Mouse (Mus musculus) retina, adult 2 months (tissue): ENCODE measurements around the gene Zic5.

ENCODE experiments used
- DNase-seq: peaks from one replicate; pipeline ENCODE4 v3.0.0-alpha.2; 2012; ENCODE audit warnings: low read depth, low spot score

Gene Zic5

DNA sequence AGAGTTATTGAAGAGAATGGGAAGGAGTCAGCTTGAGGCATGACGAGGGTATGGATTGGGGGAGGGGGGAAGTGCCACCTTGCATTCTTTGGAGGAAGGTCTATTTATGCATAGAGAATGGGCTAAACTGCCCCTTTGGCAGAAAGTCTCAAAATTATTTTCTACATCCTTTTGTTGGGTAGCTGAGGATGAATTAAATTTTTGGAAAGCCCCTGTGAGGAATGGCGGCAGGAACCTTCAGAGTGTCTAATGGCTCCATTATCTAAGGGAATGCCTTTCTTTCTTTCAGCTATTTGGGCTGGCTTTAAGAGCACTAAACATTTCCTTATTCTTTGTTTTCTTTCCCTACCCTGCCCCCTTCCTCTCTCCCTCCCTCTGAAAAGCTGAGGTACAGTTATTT is 14.9 kb upstream of the Zic5 start:
- DNase-seq: no peak

DNA sequence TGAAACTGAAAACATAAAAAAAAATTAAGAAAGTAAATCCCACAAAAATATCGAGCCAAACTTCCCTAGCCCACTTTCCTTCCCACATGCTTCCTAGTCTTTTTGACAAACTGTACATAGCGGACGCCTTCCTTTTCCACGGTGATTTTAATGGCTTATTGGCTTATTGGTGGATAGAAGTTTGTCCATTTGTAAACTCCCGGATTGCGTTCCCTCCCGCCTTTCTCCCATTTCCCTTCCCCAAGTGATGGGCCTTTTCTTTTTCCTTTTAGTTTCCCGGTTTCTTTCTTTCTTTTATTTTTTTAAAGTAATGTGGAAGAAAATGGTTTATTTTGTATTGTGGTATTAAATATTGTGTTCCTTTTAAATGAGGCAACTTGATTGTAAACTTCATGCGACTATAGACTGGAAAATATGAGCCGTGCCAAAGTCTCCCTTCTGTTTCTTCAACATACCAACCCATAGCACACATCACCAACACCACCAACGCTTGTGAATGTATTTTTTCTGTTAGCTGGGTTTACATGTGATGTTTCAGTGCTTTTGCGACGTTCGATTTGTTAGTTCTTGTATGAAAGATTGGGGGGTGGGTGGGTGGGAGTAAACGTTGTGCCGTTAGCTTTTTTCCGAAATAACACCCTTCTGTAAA is 14.1 kb upstream of the Zic5 start:
- no peak for DNase-seq

DNA sequence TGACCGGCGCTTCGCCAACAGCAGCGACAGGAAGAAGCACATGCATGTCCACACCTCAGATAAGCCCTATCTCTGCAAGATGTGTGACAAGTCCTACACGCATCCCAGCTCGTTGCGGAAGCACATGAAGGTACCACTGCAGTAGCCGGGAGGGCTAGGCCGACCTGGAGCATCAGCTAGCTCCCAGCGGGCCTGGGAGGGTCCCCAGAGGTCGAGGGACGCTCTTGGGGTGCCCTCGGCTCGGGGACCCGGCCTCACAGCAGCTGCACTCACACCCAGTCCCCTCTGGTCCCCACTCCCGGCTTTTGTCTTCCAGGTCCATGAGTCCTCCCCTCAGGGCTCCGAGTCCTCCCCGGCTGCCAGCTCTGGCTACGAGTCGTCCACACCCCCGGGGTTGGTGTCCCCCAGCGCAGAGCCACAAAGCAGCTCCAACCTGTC is 13.1 kb upstream of the Zic5 start:
- no peak for DNase-seq

DNA sequence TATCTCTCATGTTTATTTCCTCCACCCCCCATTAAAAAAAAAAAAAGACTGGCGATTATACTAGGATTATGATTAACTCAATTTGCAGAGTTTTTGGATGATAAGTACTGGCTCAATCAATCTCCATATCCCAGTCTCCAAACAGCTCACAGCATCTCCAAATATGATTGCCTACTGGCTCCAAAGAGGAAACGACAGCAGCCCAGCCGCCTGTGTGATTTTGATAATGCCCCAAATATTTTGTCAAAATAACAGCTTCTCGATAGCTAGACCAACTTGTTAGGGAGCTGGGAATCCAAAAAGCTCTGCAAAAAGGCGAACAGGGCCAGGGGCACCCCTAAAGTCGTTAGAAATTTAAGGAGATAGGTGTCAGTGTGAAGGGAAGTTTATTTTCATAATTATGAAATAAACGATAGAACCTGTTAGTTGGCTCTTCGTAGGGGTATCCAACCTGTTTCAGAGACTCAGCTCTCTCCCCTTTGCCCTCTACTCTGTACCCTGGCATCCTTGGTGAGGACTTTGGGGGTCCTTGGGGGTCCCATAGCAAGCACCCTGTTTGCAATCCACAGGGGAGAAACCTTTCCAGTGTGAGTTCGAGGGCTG is 12.6 kb upstream of the Zic5 start:
- no peak for DNase-seq

DNA sequence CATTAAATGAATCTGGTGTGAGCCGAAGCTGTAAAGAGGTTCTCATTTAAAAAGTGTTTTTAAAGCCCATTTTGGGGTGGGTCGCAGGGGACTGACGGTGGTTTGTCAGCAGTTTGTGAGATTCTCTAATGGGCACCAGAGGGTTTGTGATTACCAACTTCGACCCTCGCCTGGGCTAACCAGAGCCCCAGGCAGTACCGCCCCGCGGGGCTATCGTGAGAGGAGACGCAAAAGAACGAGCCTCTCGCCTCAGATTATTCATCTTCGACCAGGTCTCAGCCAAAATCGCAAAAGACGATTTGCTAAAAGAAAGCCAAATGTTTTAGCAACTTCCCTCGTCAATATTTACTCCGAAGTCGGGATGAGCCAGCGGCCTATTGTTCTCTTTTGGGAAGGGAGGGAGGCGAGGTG is 11.8 kb upstream of the Zic5 start:
- no peak for DNase-seq

DNA sequence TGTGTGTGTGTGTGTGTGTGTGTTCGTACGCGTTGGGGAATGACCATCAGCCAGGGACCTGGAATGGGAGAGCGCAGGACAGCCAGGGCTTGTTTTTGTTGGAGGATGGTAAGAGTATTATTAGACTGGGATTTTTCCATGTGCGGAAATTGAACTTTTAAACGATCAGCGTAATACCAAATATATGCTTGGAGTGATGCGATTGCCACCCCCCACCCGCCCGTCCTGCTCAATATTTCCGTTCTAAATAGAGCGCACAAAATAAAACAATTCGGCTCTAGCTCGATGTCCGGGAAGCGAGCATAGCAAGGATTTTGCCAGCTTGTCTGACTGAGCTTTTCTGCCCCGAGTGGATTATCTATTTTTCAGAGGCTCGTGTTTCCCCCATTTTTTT is 11.3 kb upstream of the Zic5 start:
- no peak for DNase-seq

DNA sequence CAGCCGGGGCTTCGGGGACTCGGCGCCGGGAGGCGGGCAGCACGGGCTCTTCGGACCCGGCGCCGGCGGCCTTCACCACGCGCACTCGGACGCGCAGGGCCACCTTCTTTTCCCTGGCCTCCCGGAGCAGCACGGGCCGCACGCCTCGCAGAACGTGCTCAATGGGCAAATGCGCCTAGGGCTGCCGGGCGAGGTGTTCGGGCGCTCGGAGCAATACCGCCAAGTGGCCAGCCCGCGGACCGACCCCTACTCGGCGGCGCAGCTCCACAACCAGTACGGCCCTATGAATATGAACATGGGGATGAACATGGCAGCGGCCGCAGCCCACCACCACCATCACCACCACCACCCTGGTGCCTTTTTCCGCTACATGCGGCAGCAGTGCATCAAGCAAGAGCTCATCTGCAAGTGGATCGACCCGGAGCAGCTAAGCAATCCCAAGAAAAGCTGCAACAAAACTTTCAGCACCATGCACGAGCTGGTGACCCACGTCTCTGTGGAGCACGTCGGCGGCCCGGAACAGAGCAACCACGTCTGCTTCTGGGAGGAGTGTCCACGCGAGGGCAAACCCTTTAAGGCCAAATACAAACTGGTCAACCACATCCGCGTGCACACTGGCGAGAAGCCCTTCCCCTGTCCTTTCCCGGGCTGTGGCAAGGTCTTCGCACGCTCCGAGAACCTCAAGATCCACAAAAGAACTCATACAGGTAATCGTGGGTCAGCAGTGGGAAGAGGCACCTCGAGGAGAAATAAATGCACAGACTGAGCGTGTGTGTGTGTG is 10.8 kb upstream of the Zic5 start:
- DNase-seq: no peak

DNA sequence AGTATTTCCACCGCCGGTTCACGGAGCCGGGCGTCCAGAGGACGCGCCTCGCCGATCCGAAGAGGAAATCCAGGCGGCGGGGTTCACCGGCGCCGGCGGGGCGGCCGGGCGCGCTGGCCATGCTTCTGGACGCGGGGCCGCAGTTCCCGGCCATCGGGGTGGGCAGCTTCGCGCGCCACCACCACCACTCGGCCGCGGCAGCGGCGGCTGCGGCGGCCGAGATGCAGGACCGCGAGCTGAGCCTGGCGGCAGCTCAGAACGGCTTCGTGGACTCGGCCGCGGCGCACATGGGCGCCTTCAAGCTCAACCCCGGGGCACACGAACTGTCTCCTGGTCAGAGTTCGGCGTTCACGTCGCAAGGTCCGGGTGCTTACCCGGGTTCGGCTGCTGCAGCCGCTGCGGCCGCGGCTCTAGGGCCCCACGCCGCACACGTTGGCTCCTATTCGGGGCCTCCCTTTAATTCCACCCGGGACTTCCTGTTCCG is 10.1 kb upstream of the Zic5 start:
- no peak for DNase-seq

DNA sequence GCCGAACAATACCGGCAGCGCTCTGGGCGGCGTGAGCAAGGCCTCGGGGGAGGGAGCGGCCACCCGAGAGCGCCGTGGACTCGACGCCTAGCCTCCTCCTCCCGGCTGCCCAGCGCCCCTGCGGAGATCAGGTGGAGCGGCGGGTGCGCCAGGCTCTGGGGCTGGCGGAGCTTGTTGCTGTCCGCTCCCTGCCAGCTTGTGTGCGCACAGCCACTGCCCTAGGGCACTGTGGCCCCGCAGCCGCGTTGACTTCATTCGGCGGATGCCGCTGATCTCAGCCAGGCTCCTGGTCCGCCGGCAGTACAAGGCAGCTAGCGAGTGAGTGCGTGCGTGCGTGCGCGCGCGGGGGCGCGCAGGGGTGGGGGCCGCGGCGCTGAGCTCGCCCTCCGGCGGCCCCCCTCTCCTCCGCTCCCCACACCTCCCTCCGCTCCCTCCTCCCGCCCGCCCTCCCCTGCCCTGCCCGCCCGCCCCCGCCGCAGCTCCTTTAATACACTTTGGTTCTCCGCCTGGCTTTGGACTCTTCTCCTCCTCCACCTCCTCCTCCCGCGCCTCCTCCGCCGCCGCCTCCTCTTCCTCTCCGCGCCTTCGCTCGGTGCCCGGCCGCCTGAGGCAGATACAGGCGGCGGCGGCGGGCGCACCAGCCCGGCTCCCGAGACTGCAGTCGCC is 9.5 kb upstream of the Zic5 start, which contains the start of gene Zic2:
Gene Zic2 (plus strand): TSS at position 545 of the 666 bp plus-strand sequence.
- DNase-seq: no peak

DNA sequence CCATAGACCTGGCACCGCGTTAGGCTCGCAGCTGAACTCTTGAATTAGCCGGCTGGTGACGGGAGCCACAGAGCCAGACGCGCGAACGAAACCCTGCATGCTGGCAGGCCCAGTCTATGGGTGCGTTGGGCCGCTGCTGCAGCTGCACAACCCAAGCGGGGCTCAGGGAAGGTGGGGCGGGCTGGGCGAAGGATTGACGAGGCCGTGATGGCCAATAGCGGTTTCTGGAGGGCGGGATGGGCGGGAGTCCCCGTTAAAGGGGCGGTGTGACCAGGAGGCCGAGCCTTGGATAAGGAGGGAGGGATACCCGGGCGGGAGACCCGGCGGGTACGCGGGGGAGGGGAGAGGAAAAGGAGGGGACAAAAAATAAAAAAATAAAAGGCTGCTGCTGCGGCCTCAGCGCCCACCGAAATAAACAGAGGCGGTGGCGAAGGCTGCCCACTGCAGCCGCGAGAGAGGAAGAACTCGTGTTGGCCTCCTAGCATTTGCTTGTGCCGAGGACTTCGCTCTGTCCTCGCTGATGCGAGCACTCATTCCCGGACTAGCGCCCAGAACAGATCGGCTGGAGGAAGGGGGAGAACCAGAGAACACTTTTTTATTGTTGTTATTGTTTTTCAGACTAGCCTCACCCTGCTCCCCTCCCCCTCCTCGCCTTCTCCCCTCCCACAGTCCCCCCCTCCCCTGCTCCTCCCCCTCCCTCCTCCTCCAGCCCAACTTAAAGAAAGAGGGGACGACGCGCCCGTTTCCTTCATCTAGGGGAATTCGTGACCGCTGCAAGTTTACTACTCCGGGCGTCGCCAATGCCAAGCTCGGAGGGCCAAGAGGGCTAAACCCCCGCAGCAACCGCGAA is 8.8 kb upstream of the Zic5 start:
- DNase-seq: no peak

DNA sequence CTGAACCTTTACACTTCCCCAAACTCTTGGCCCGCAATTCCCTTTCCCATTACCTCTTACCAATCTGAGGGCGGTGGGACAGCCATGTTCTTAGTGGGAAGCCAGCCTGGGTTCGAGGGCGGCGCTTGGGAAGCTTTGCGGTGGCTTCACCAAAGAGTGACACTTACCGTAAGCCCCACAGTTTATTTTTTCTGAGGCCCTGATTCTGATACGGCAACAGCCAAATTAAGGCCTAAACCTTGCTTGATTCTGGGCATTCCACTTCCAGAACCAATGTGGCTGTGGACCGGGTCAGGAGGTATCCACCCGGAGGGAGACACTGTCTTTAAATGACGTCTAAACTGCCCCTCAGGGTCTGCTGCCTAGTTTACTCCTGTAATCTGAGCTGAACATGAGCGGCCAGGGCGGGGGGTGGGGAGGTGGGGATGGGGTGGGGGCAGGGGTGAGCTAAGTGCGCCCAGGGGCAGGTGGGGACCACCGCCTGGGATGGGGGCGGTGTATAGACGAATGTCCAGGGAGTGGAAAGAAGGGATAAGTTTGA is 7.8 kb upstream of the Zic5 start:
- DNase-seq: no peak

DNA sequence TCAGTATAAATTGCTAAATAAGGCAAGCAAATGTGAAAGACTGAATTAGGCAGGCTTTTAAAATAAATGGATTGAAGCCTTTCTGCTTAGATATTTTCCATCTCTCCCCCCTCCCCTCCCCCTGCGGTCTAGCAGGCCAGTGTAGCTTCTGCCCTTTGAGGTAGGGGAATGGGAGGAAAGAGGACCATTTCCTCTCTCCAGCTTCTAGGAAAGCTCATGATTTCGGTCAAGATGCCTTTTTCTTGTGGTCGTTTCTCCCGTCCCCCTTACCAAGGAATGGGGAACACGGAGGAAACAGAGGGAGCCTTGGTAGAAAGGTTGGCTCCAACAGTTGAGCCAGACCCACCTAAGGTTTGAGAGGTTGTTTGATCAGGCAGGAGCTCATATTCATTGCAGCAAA is 7.2 kb upstream of the Zic5 start:
- DNase-seq: no peak

DNA sequence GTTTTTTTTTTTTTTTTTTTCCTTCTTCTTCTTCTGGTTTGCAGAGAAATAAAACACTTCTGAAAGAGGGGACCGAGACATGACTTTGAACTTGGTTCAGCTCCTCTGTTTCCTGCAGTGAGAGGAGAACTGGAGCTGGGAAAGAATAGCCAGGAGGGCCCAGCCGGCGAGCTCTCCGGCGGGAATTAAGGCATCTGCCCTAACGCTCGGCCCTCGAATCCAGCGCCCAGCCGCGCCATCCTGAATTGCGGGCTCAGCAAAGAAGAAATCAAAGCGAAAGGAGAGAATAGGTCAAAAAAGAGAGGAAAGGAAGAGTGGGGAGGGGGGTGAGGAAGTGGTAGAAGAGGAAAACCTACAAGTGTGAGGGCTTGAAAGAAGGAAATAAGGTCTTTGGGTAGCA is 6.7 kb upstream of the Zic5 start:
- no peak for DNase-seq

DNA sequence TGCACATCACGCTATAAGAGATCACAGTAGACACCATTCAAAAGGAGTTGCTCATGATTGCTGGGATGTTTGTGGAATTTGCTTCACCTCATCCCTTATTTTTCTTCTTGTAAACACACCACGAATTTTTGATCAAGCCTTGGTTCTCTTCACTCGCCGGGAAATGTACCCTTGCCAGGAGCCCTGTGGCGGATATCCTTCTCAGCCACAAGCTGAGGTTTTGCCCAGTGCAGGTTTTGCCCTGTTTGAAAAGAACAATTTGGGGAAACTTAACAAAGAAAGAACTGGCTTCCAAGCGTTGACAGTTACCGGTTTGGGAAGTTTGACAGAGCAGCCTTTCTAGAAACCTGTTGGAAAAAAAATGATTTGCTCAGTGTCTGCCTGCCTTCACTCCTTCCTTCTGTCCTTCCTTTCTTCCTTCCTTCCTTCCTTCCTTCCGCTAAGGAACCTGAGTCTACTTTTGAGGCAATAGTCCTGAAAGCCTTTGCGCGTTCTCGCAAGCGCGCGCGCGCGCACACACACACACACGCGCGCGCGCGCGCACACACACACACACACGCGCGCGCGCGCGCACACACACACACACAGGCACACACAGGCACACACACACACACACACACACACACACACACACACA is 6.1 kb upstream of the Zic5 start:
- no peak for DNase-seq

DNA sequence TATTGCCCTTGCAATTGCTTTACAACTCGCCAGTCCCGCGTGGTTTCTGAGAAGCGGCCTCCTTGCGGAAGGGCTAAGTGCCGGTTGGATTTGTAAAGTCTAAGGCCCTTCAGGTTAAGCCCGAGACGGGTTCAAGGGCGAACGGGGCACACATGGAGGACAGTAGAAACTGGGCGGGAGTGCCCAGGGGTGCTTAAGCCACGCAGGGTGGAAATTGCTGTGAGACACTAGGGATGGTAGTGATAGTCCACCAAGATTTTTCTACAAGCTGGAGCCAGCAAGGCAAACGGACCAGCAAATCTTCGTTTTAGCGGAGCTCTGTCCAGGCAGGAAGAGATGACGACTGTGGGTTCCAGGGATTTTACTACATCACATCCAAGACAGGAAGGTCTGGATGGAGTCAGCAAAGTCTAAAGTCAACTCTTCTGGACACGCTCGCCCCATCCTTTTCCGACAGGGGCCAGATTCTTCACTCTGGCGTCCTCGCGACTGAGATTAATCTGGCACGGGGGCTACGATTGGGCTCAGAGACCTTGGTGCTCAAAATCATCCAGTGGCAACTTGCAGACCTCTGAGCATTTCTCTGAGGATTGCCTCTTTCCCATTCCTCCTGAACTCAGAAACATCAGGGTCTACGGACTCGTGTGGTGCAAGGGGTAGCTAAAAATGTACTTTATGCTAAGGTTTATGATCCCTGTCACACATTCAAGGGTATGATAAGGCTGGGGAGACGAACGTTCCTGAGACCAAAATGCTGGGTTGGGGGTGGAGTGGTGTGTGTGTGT is 3.7 kb upstream of the Zic5 start:
- no peak for DNase-seq

DNA sequence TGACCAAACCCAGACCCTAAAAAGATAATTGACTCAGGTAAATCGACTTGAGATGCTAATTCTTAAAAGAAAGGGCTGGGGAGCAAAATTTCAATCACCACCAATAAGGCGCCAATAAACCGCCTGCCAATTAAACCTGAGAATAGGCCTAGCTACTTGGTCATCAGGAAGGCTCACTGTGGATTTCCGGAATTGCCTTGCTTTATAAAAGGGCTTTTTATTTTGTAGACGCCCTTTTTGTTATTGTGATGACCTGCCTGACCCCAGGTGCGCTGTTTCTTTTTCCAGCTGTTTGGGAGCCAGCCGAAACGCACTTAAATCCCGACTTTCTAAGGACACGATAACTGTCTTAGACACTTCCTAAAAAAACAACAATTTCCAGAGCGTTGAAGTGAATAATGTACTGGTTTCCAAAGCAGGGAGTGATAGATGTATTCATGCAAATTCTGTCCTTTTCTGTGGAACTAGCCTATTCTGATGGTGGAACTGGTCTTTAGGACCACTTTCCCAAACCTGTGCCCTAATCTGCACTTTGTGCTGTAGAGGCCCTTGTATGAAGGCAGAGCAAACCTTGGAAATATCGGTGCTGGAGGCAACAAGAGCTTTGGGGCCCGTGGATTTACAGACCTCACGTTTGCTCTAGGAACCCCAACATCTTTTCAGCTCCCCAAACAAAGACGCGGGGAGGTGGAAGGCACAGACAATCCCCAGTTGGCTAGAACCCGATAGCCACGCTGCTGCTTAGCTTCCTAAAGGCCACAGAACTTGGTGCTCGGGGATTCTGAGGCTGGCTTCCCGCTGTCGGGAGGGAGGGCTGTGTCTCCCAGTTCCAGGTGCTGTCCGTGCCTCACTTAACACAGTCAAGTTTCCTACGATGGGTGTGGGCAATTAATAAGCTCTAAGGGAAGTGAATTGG is 2.7 kb upstream of the Zic5 start:
- DNase-seq: no peak

DNA sequence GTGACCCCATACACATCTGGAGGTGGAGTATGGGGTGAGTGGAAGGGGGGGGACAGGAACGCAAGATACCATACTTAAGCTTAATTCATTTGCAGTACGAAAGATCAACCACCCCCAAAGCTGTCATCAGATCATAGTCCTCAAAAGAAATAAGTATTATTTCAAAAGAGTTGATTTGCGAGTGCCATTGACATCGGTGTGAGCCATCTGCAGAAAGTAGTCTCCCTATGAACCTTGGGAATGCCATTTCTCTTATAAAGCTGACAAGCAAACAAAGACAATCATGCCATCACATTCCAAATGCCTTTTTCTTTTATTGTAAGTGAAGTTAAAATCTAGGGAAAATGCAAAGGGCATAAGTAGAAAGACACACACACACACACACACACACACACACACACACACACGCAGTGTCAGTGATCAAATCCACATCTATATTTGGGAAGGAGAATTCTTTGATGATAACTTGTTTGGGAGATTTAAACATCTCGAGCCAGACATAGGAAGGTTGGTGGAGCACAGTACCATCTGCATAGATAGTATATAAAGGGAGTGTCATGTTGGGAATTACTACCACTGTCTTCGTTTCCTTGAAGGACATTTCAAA is 1.4 kb upstream of the Zic5 start:
- no peak for DNase-seq

DNA sequence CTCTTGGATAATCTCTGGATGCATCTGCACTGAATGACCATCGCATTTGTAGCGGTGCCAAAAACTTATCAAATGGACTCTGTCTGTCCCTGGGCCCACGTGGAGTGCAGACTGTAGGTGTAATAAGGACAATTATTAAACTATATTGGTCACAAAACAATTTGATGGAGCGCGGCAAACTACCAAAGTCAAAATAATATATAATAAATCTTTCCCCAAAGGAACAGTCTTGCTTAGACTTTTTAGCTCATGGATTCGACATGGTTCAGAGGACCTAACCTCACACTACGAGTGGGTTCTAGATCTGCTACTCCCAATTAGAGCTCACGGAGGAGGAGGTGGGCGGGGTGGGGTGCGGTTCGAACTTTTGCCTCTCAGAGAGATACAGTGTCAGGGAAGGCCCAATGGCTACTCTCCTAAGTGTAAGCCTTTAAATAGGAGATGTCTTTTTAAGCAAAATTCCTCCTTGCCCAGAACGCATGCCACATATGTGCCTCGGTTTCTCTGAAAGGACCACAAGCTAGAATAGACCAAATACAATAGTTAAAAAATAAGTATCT is 534 bp upstream of the Zic5 start:
- no peak for DNase-seq
